Mouse (Mus musculus) heart, embryonic 15.5 days (tissue): Measurements from ENCODE around the gene Gm49405. TPM values are rescaled to one million over a fixed set of nuclear protein-coding genes. Genes with fewer than 3 reads are reported as not detected.
"Not testable (repeated sequence)": the region's sequence is repeated elsewhere in the genome, so short reads cannot be mapped to it uniquely, and the experiment has no call there.

Source experiments
- ATAC-seq: fragments of 200-750 bp; cut with Nextera tagmentation; replicated peaks from 2 replicates; pipeline ENCODE4 v1.8.0; 2017; ENCODE audit warnings: low read depth, moderate TSS enrichment; ENCODE audit not compliant: insufficient number of reproducible peaks, insufficient read depth, low FRiP score
- H3K27ac ChIP-seq: fragments of 300-500 bp; sonication (generic); 2 replicates; pipeline ENCODE4 v1.5.1; 2015; ENCODE audit warnings: mild to moderate bottlenecking, inconsistent platforms
- H3K27me3 ChIP-seq: fragments of 300-500 bp; sonication (generic); 2 replicates; pipeline ENCODE4 v1.6.1; 2015; ENCODE audit warnings: inconsistent platforms
- H3K36me3 ChIP-seq: fragments of 300-500 bp; sonication (generic); 2 replicates; pipeline ENCODE4 v1.6.1; 2015; ENCODE audit warnings: mild to moderate bottlenecking, inconsistent platforms
- H3K4me1 ChIP-seq: fragments of 300-500 bp; sonication (generic); replicated peaks from 2 replicates; pipeline ENCODE4 v1.6.1; 2015; ENCODE audit warnings: inconsistent platforms
- H3K4me2 ChIP-seq: fragments of 300-500 bp; sonication (generic); 2 replicates; pipeline ENCODE4 v1.6.1; 2015; ENCODE audit warnings: inconsistent platforms, mild to moderate bottlenecking, moderate library complexity
- H3K4me3 ChIP-seq: fragments of 300-500 bp; sonication (generic); 2 replicates; pipeline ENCODE4 v1.5.1; 2015; ENCODE audit warnings: mild to moderate bottlenecking, inconsistent platforms
- H3K9ac ChIP-seq: fragments of 300-500 bp; sonication (generic); 2 replicates; pipeline ENCODE4 v1.6.1; 2015; ENCODE audit warnings: mild to moderate bottlenecking, inconsistent platforms
- H3K9me3 ChIP-seq: fragments of 300-500 bp; sonication (generic); replicated peaks from 2 replicates; pipeline ENCODE4 v1.6.1; 2016; ENCODE audit warnings: inconsistent platforms
- WGBS: fragments of 180-500 bp; shearing (Covaris S2); methylation state at CpG from one replicate; pipeline ENCODE4 v1.1.7; 2015; ENCODE audit warnings: mixed read lengths; 5-methylcytosine and 5-hydroxymethylcytosine counted together
- polyA plus RNA-seq: library from polyadenylated mRNA; unstranded; fragments of >200 nt; fragmentation: Nextera tagmentation; extraction: Ambion mirVana; gene quantifications from 2 replicates; pipeline ENCODE4 v1.2.1, GENCODE M21; 2015

Gene Gm49405
- polyA plus RNA-seq = 4.5 and 5.4 TPM in 2 replicates

GRCm38 (mm10) chr19:4000119-4000900 is at the start of gene Gm49405, which contains the start of gene Nudt8:
Gene Gm49405 (plus strand): TSS chr19:4000626.
Gene Nudt8 (plus strand): TSS chr19:4000580.
- H3K36me3 ChIP-seq = no peaks in the 10 kb centered on the region
- H3K4me3 ChIP-seq = peak within 1 kb of the TSS; percentile 87
- H3K27me3 ChIP-seq = no peaks in the 10 kb centered on the region
- peak within 1 kb of the TSS; percentile 95 for H3K4me2 ChIP-seq
- H3K4me1 ChIP-seq = peaks cover 48% of the 10 kb centered on the region
- H3K27ac ChIP-seq = peak within 1 kb of the TSS; percentile 99
- no peaks in the 10 kb centered on the region for H3K9me3 ChIP-seq
- peak within 1 kb of the TSS; percentile 93 for H3K9ac ChIP-seq
- WGBS = under 1% methylated on average over 64 of the region's 64 CpGs
- ATAC-seq = peak; percentile 85

GRCm38 (mm10) chr19:3951461-3951860 is 49.0 kb upstream of the Gm49405 start:
- no peak overlapping the region for H3K27ac ChIP-seq
- no peaks in the 10 kb centered on the region for H3K36me3 ChIP-seq

GRCm38 (mm10) chr19:3952099-3952498 is 48.3 kb upstream of the Gm49405 start:
- Histone ChIP-seq H3K4me2 (no peak overlapping the region), H3K9me3 (no peaks in the 10 kb centered on the region), H3K9ac (no peak overlapping the region), H3K36me3 (no peaks in the 10 kb centered on the region), H3K4me3 (no peak overlapping the region), H3K27me3 (0 out of 2 replicates have a peak, but pooled peaks cover 3% of the 10 kb centered on the region), H3K27ac (no peak overlapping the region), H3K4me1 (no peaks in the 10 kb centered on the region)
- WGBS = 29% methylated on average over 1 of the region's 1 CpGs
- ATAC-seq = no peak

More at GRCm38 (mm10) chr19:3951461-3951860, 49.0 kb upstream of the Gm49405 start:
- H3K4me3 ChIP-seq = no peak overlapping the region
- no peaks in the 10 kb centered on the region for H3K9me3 ChIP-seq
- H3K4me2 ChIP-seq = no peak overlapping the region
- no peak overlapping the region for H3K9ac ChIP-seq
- peaks cover 2% of the 10 kb centered on the region; the same call in 1 of the 2 replicates for H3K4me1 ChIP-seq
- ATAC-seq = no peak
- 0 out of 2 replicates have a peak, but pooled peaks cover 3% of the 10 kb centered on the region for H3K27me3 ChIP-seq

- Histone ChIP-seq H3K4me2 (no peak overlapping the region), H3K4me3 (no peak overlapping the region), H3K36me3 (no peaks in the 10 kb centered on the region), H3K4me1 (no peaks in the 10 kb centered on the region; the same call in 1 of the 2 replicates), H3K9me3 (no peaks in the 10 kb centered on the region), H3K27ac (no peak overlapping the region), H3K9ac (no peak overlapping the region), H3K27me3 (no peaks in the 10 kb centered on the region)
- 78% methylated on average over 3 of the region's 3 CpGs for WGBS
- no peak for ATAC-seq
Observed at GRCm38 (mm10) chr19:3955033-3955432, 45.4 kb upstream of the Gm49405 start.

- Histone ChIP-seq H3K36me3 (no peaks in the 10 kb centered on the region), H3K9ac (no peak overlapping the region), H3K27ac (no peak overlapping the region), H3K4me3 (no peak overlapping the region), H3K4me1 (no peaks in the 10 kb centered on the region; the same call in 1 of the 2 replicates), H3K27me3 (no peaks in the 10 kb centered on the region), H3K9me3 (no peaks in the 10 kb centered on the region), H3K4me2 (no peak overlapping the region)
- no peak for ATAC-seq
- 20% methylated on average over 4 of the region's 4 CpGs for WGBS
Observed at GRCm38 (mm10) chr19:3955804-3956203, 44.6 kb upstream of the Gm49405 start.

- WGBS = 81% methylated on average over 5 of the region's 5 CpGs
- H3K4me2 ChIP-seq = not testable (repeated sequence)
Observed at GRCm38 (mm10) chr19:3957296-3958036, 43.0 kb upstream of the Gm49405 start.

GRCm38 (mm10) chr19:3958470-3958869 is 42.0 kb upstream of the Gm49405 start, which contains the start of gene Aldh3b3:
Gene Aldh3b3 (plus strand): TSS chr19:3958645.
- H3K9me3 ChIP-seq = no peaks in the 10 kb centered on the region
- no peak within 1 kb of the TSS for H3K4me2 ChIP-seq
- H3K4me3 ChIP-seq = no peak within 1 kb of the TSS
- H3K9ac ChIP-seq = no peak within 1 kb of the TSS
- ATAC-seq = no peak
- no peaks in the 10 kb centered on the region; the same call in 1 of the 2 replicates for H3K4me1 ChIP-seq
- no peaks in the 10 kb centered on the region for H3K27me3 ChIP-seq
- H3K36me3 ChIP-seq = no peaks in the 10 kb centered on the region
- 51% methylated on average over 4 of the region's 4 CpGs for WGBS
- no peak within 1 kb of the TSS for H3K27ac ChIP-seq

More at GRCm38 (mm10) chr19:3957296-3958036, 43.0 kb upstream of the Gm49405 start:
- not testable (repeated sequence) for H3K4me1 ChIP-seq, H3K9ac ChIP-seq, ATAC-seq, H3K4me3 ChIP-seq, H3K36me3 ChIP-seq, H3K9me3 ChIP-seq, H3K27me3 ChIP-seq, H3K27ac ChIP-seq

- H3K4me1 ChIP-seq = no peaks in the 10 kb centered on the region; the same call in 1 of the 2 replicates
- H3K27ac ChIP-seq = no peak overlapping the region
- H3K9ac ChIP-seq = no peak overlapping the region
- H3K4me2 ChIP-seq = no peak overlapping the region
- no peaks in the 10 kb centered on the region for H3K9me3 ChIP-seq
- ATAC-seq = no peak
- H3K4me3 ChIP-seq = no peak overlapping the region
- no peaks in the 10 kb centered on the region for H3K27me3 ChIP-seq
- H3K36me3 ChIP-seq = no peaks in the 10 kb centered on the region
Observed at GRCm38 (mm10) chr19:3959030-3959429, 41.4 kb upstream of the Gm49405 start.

GRCm38 (mm10) chr19:3960211-3960610 is 40.2 kb upstream of the Gm49405 start:
- ATAC-seq = no peak
- WGBS = 79% methylated on average over 5 of the region's 5 CpGs
- H3K36me3 ChIP-seq = no peaks in the 10 kb centered on the region
- no peak overlapping the region for H3K4me3 ChIP-seq
- no peak overlapping the region for H3K9ac ChIP-seq
- H3K4me1 ChIP-seq = no peaks in the 10 kb centered on the region; the same call in 1 of the 2 replicates
- H3K4me2 ChIP-seq = no peak overlapping the region
- H3K27ac ChIP-seq = no peak overlapping the region
- no peaks in the 10 kb centered on the region for H3K27me3 ChIP-seq
- H3K9me3 ChIP-seq = no peaks in the 10 kb centered on the region

GRCm38 (mm10) chr19:3961805-3962204 is 38.6 kb upstream of the Gm49405 start:
- H3K4me1 ChIP-seq, H3K9me3 ChIP-seq, H3K36me3 ChIP-seq, H3K9ac ChIP-seq, H3K4me2 ChIP-seq, H3K27me3 ChIP-seq, H3K4me3 ChIP-seq, ATAC-seq, H3K27ac ChIP-seq: not testable (repeated sequence)
- WGBS = 63% methylated on average over 6 of the region's 6 CpGs

GRCm38 (mm10) chr19:3962469-3962868 is 38.0 kb upstream of the Gm49405 start:
- WGBS = 20% methylated on average over 2 of the region's 2 CpGs
- H3K4me3 ChIP-seq = no peak overlapping the region
- H3K9me3 ChIP-seq = no peaks in the 10 kb centered on the region
- H3K27ac ChIP-seq = no peak overlapping the region
- no peak for ATAC-seq
- H3K4me2 ChIP-seq = no peak overlapping the region
- no peaks in the 10 kb centered on the region; the same call in 1 of the 2 replicates for H3K4me1 ChIP-seq
- H3K36me3 ChIP-seq = no peaks in the 10 kb centered on the region
- no peaks in the 10 kb centered on the region for H3K27me3 ChIP-seq
- no peak overlapping the region for H3K9ac ChIP-seq
